Mouse (Mus musculus) thymus, postnatal 0 days (tissue): ENCODE data around the gene Gm20388. TPM values are rescaled to one million over a fixed set of nuclear protein-coding genes. Genes with fewer than 3 reads are reported as not detected.
A peak's percentile ranks its signal among the peaks of the same experiment; 100 is the strongest.

Source experiments
- DNase-seq: peaks from one replicate; pipeline ENCODE4 v3.0.0-alpha.2; 2015; ENCODE audit warnings: low spot score
- polyA plus RNA-seq: library from polyadenylated mRNA; unstranded; fragments of >200 nt; fragmentation: Nextera tagmentation; extraction: Ambion mirVana; gene quantifications from 2 replicates; pipeline ENCODE4 v1.2.1, GENCODE M21; 2015

Gene Gm20388
- not detected in 2 replicates for polyA plus RNA-seq

- DNase-seq = peak; percentile 94
Observed at GRCm38 (mm10) chr8:119910547-119911257, at the start of gene Gm20388. Gene Gm20388 (plus strand): TSS chr8:119910841.

DNA sequence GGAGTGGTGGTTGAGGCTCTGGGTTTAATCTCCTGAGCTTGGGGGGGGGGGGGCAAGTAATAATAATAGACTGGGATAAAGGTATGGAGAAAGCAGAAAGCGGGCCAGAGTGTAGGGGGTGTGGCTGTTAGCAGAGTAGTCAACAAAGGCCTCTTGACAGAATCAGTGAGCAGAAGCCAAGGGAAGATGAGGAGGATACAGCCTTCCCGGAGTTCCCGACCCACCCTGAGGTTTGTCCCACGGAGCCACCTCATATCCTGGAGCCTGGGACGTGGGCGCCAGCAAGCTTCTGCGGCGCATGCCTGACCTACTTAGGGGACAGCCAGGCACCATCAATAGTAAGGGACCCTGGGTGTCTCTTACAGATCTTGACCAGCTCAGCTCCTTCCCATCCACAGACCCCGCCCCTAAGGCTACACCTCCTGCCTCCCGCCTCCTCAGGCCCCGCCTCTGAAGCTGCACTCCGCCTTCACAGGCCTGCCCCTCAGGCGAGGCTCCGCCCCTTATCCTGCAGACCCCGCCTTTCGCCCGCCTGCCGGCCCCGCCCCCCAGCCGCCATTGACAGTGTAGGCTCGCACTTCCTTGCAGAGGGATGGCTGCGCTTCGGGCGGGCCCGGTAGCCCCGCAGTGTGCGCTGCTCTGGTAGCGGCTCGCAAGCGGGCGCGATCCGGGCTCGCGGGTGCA, 48.8 kb upstream of the Gm20388 start, which contains the start of gene Klhl36:
Klhl36 (plus strand) TSS at position 561 of the 684 bp plus-strand sequence.
- DNase-seq = peak; percentile 94

- no peak for DNase-seq
Observed at GRCm38 (mm10) chr8:119862390-119862734, 48.3 kb upstream of the Gm20388 start.

GRCm38 (mm10) chr8:119862749-119863148, 47.9 kb upstream of the Gm20388 start:
- no peak for DNase-seq

GRCm38 (mm10) chr8:119869616-119870015, 41.0 kb upstream of the Gm20388 start:
- DNase-seq = no peak

- DNase-seq = no peak
Observed at GRCm38 (mm10) chr8:119873181-119873580, 37.5 kb upstream of the Gm20388 start.

DNA sequence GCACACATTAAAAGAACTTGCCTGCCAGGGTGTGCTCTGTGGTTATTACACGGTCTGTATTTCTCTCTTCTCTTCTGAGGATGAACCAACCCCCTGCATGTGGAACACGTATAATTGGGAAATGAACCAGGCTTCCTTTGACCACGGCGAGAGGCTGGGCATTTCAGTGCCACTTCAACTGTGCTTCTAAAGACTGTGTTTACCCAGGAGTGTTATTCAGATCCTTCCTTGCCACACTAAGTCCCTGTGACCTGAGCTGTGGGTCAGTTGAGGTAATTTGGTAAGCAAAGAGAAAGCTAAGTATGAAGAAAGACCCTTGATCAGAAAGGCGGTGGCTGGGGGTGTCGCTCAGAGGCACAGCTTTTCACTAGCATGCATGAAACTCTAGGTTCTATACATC, 29.3 kb upstream of the Gm20388 start:
- DNase-seq = no peak

DNA sequence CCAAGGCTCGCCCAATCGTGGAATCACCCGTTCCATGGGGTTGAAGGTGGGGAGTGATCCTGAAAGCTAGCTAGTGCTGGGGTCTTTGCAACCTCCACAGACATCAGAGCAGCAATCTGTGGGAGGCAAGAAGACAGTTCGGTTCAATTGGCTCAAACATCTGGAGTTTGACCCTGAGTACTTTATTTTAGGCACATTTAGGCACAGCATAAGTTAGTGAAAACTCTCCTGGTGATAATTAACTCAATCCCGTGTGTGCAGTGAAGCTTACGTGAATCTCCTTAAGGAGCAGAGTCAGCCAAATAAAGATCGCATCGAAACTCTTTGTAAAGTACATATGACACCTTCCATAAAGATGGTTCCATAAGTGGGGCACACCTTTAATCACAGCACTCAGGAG, 28.7 kb upstream of the Gm20388 start:
- no peak for DNase-seq

- no peak for DNase-seq
Observed at GRCm38 (mm10) chr8:119883281-119883680, 27.4 kb upstream of the Gm20388 start.

GRCm38 (mm10) chr8:119885612-119886011, 25.0 kb upstream of the Gm20388 start:
- DNase-seq = no peak

DNA sequence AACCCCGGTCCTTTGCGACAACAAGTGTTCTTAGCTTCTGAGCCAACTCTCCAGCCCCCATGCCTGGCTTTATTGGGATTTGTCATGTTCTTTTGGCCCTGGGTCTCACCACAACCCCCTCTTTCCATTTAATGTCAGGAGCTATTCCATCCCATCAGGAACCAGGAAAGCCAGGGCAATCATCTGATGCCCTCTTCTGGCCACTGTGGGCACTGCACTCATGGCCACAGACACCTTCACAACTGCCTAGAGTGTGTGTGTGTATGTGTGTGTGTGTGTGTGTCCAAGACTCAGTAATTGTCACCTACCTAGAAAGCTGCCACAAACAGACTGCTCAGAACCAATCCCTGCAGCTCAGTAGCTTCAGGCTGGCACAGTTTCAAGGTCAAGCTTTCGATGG, 23.5 kb upstream of the Gm20388 start:
- peak; percentile 20 for DNase-seq

- no peak for DNase-seq
Observed at GRCm38 (mm10) chr8:119888012-119888411, 22.6 kb upstream of the Gm20388 start.

- DNase-seq = no peak
Observed at GRCm38 (mm10) chr8:119897069-119897468, 13.6 kb upstream of the Gm20388 start.

- peak; percentile 43 for DNase-seq
Observed at GRCm38 (mm10) chr8:119897933-119898332, 12.7 kb upstream of the Gm20388 start.

DNA sequence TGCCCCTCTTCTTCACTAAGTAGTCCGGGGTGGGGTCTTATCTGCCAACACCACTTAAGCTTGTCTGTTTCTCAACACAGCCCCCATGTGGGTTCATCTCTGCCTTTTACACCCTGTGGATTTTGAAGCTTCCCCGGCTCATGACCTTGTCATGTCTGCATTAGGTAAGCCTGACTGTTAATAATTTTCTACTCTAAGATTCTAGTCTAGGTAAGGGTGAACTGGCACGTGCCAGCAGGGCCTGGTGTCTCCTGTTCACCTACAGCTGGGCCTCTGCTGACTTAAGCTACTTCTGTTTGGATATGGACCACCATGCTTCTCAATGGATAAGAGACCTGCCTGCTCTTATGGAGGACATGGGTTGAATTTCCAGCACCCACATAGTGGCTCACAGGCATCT, 9.3 kb upstream of the Gm20388 start:
- DNase-seq = no peak

DNA sequence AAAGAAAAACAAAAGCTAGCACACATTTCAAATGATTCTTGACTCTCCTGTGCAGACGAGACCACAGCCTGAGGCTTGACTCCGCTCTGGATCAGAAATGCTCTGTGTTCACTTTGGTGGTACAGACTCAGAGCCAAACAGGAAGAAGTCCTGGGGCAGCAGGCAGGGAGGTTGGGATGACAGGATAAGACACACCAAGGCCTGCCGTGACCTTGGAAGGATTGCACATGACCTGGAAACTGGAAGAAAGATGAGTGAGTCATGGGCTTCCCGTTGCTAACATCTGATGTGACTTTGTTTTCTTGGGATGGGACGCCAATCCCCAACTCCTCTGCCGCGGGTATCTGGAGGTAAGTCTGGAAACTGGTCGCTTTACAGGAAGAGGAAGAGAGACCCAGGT, 8.7 kb upstream of the Gm20388 start:
- DNase-seq = no peak

DNA sequence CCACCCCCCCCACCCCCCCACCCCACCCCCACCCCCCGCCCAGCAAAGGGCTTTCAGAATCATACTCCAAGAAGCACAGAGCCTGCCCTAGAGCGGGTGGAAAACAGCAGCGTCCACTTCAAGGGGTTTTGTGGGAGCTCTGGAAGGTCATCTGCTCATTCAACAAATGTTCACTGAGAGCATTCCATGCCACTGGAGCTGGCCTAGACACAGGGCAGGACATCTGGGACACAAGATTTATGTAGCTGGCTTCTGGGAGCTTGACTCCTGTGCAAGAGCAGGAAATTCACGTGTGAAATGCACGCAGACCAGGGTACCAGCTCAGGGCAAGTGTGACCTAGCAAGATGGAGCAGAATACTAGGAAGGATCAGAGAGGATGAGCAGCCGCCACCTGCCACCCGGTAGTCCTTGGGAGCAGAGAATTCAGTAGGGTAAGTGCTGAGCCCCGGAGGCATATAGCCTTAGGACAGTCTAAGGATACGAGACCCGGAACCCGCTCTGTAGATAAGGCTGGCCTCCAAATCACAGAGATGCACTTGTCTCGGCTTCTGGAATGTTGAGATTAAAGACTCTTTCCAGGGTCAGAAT, 6.2 kb upstream of the Gm20388 start:
- DNase-seq = no peak

DNA sequence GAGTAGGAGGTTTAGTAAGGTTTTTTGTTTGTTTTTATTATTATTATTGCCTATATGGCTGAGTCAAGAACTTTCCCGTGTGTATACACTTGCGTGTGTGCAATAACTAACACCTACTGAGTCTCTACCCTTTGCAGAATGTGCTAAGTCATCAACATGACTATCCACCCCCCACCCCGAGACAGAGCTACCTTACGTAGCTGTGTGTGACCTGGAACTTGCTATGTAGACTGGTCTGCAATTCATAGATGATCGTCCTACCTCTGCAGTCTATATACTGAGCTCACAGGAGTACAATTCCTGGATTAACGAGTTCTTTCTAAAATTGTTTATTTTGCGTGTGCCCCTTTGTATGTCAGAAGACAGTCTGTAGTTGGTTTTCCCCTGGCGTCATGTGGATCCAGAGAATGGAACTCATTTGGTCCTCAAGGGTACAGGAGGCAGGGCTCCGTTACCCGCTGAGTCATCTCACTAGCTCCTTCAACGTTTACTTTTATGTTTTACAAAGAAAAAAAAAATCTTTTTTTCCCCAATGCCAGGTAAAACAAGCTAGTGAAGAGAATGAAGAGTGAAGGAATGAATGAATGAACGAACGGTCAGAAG, 596 bp upstream of the Gm20388 start, which contains the start of gene Usp10:
Usp10 (plus strand) TSS at position 417 of the 603 bp plus-strand sequence.
- peak; percentile 9 for DNase-seq

- no peak for DNase-seq
Observed at GRCm38 (mm10) chr8:119911258-119911962, 769 bp downstream of the Gm20388 start.

GRCm38 (mm10) chr8:119912643-119913042, 2.0 kb downstream of the Gm20388 start:
- no peak for DNase-seq

DNA sequence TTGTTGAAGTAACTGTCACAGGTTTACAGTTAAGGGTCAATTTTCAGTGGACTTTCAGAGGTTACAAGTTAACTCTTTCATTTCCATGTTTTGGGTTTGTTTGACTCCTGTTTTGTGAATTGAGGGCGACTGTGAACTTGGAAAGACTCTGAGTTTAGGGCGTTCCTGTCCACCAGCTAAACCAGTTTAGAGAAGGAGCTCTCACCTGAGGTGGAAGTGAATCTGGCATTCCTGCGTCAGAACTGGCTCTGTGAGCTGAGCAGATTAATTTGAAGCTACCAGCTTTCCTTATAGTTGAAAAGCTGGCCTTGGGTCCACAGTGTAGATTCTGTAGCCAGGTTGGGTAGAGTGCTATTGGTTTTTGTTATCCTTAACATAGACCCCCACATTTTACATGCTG, 2.5 kb downstream of the Gm20388 start:
- no peak for DNase-seq
